Mouse (Mus musculus) NIH3T3 (cell line): ENCODE results near the gene Kdelr1.
"Not testable (repeated sequence)": the region's sequence is repeated elsewhere in the genome, so short reads cannot be mapped to it uniquely, and the experiment has no call there.

ENCODE experiments used
- DNase-seq: peaks from one replicate; pipeline ENCODE4 v3.0.0-alpha.2; 2012; ENCODE audit warnings: low read depth

Kdelr1 gene

GRCm38 (mm10) chr7:45870282-45871058, 2.1 kb upstream of the Kdelr1 start:
- DNase-seq = no peak

- DNase-seq = peak; percentile 71
Observed at GRCm38 (mm10) chr7:45873061-45873947, 732 bp downstream of the Kdelr1 start.

DNA sequence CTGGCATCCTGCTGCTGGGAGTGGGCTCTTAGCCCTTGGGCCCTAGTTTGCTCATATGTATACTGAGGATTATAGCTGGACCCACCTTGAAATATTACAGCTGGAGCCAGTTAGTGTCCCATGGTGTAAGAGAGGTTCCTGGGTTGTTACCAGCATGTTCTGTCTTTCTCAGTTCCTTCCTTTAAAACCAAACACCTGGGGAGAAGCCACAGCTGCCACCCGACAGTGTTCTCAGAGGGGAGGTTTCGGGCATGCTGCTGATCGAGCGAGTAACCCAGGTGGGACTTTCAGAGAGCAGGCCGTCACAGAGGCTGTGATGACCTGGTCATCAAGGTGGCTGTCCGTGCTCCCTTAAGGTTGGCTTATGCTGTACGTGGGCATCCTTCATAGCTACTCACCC, 4.3 kb downstream of the Kdelr1 start:
- no peak for DNase-seq

DNA sequence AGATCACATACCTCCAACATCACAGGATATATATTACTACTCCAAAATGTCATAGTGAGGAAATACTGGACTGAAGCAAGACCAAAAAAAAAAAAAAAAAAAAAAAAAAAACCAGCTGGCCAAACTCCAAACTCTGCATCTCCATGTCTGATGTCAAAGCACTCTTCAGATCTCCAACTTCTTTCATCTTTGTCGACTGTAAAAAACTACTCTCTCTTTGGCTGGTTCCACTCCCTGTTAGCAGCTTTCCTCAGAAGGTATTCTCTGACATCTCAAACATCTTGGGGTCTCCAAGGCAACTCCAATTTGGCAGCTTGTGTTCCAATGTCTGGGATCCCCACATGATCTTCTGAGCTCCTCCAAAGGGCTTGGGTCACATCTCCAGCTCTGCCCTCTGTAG, 5.7 kb downstream of the Kdelr1 start, which contains the start of gene Grin2d:
Grin2d (minus strand) TSS at position 101 of the 400 bp plus-strand sequence.
- DNase-seq = not testable (repeated sequence)

DNA sequence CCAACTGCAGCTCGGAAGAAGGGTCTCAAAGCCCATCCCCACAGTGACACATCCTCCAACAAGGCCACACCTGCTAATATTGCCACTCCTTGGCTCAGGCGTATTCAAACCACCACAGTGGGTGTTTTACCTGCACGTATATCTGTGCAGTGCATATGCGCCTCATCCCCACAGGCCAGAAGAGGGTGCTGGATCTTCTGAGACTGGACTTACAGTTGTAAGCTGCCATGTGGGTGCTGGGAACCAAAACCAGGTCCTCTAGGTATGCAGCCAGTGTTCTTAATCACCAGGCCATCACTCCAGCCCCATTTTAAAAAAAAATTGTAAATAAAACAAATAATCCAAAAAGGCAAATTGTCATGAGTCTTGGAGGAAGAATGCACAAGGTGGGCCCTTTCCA, 8.0 kb downstream of the Kdelr1 start:
- DNase-seq = no peak

GRCm38 (mm10) chr7:45881011-45881410, 8.4 kb downstream of the Kdelr1 start:
- DNase-seq = no peak

DNA sequence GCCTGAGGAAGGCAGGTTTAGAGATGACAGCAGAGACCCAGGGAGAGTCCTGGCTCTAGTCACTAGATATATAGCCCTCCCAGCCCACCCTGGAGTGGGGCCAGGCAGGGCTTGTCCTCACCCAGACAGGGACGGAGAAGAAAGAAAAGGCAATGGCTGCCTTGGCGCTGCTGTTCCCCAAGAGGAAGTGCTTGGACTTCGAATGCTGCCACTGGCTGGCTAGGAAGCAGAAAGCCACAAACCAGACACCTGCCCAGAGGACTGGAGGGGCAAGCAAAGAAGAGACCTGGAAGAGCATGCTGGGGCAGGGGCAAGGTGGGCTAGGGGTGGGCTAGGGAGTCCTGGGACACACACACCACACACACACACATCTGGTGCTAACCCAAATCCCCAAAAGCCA, 14.7 kb downstream of the Kdelr1 start:
- no peak for DNase-seq

DNA sequence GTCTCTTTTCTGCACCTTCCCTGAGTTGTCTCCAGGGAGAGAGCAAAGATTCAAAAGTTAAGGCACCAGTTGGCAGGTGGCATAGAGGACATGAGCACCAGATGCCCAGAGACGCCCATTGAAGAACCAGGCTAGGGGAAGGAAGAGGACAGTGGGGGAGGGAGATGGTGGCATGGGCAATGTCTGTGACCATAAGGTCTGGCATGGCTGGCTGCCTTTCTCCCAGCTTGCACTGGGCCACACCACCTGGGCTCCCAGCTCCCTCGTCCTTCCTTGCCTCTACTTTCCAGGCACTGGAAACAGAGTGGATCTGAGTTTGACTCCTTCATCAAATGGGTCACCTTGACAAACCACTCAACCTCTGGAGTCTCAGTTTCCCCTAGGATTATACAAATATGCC, 20.1 kb downstream of the Kdelr1 start:
- DNase-seq = no peak

- DNase-seq = no peak
Observed at GRCm38 (mm10) chr7:45895931-45896516, 23.5 kb downstream of the Kdelr1 start.

DNA sequence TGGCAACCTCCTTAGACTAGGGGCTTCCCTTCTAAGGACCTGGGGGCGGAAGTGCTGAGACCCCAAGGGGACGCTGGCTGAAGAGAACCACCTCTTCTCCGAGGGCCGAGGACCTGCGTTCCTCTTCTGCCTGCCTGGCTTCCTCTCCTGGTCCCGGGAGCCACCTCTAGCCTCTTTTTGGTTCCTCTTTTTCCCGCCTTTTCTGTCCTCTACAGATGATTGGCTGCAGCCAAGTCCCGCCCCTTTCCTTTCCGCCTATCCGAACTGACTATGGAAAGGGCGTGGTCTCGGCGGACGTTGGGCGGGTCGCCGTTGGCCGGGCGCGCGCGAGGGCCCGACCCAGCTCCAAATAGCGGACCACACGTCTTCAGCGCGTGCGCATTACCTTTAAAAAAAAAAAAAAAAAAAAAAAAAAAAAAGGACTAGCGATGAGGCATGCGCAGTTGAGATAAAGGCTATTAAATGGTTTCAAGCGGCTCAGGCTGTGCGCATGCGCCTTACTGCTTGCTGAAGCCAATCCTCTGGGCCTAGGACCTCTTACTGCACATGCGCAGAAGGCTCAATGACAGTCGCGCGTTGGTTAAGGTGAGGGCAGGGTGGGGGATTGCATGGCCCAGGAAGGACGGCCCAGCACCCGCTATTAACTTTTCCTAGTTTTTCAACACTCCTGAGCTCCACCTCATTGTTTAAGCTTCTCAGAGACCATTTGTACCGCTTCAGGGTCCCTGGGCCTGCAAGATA, 24.1 kb downstream of the Kdelr1 start, which contains the start of the genes Syngr4 and Tmem143:
Syngr4 (minus strand) TSS at position 198 of the 741 bp plus-strand sequence.
Tmem143 (plus strand) TSS at position 425 of the 741 bp plus-strand sequence.
- peak; percentile 98 for DNase-seq

- peak; percentile 69 for DNase-seq
Observed at GRCm38 (mm10) chr7:45897258-45897757, 24.7 kb downstream of the Kdelr1 start.

DNA sequence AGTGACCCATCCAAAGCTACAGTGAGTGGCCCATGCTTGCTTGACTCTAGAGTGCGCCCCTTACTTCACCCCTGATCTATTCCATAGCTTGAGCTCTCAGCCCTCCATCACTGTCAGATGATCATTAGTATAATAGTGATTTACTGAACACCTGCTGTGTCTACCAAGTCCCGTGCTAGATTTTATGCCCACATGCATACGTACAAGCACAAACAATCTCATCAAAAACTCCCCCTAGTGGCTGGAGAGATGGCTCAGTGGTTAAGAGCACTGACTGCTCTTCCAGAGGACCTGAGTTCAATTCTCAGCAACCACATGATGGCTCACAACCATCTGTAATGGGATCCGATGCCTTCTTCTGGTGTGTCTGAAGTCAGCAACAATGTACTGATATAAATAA, 25.6 kb downstream of the Kdelr1 start:
- peak; percentile 59 for DNase-seq

DNA sequence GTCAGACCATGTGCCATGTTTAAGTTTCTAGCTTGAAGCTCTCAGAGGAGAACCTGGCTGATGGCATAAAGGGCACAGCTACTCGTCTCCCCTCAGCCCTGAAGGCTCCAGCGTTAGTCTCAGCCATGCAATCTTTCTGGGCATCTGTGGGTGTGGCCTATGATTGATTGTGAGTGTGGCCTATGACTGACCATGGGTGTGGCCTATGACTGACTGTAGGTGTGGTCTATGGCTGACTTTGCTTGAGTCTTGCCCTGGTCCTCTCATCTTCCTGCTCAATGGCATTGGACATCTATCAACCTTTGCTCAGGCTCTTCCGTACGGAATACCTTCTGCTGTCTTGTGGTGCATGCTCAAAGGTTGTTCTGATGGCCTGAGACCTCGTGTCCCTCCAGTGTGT, 29.0 kb downstream of the Kdelr1 start:
- DNase-seq = peak; percentile 62

- no peak for DNase-seq
Observed at GRCm38 (mm10) chr7:45902481-45903002, 30.0 kb downstream of the Kdelr1 start.

DNA sequence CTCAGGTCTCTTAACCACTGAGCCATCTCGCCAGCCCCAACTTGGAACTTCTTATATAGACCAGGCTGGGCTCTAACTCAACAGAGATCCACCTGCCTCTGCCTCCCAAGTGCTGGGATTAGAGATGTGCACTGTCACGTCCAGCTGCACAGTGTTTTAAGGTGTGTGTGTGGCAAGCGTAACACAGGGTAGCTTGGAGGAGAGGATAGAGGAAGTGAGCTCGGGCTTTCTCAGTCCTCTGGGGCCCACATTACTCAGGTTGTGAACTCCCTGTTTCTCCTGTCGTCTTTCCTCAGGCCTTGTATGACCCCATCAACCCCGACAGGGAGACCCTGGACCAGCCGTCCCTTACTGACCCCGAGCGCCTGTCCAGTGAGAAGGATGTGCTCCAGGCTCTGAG, 34.0 kb downstream of the Kdelr1 start:
- DNase-seq = no peak

GRCm38 (mm10) chr7:45908384-45908783, 35.8 kb downstream of the Kdelr1 start:
- DNase-seq = no peak

GRCm38 (mm10) chr7:45909145-45909544, 36.6 kb downstream of the Kdelr1 start:
- DNase-seq = no peak

- DNase-seq = no peak
Observed at GRCm38 (mm10) chr7:45914067-45914466, 41.5 kb downstream of the Kdelr1 start.

GRCm38 (mm10) chr7:45915011-45915410, 42.4 kb downstream of the Kdelr1 start:
- DNase-seq = no peak

- DNase-seq = peak; percentile 90
Observed at GRCm38 (mm10) chr7:45916056-45917003, 43.8 kb downstream of the Kdelr1 start.
